Mouse (Mus musculus) liver, embryonic 14.5 days (tissue): ENCODE measurements around the gene Hoxa2.

Experiments used
- CTCF ChIP-seq: IDR thresholded peaks from 2 replicates; pipeline ENCODE4 v1.5.1; 2016; ENCODE audit warnings: antibody characterized with exemption, low read depth, control low read depth
- EP300 ChIP-seq: IDR thresholded peaks from 2 replicates; pipeline ENCODE4 v1.6.1; 2016; ENCODE audit warnings: antibody characterized with exemption, low read depth

- no peak for TF ChIP-seq CTCF
- no peak for TF ChIP-seq EP300
These were observed 14.1 kb downstream of the Hoxa2 start for GRCm38 (mm10) chr6:52150401-52150966.
